Mouse (Mus musculus) activated CD4-positive, CD25-positive, alpha-beta regulatory T cell (primary cell): ENCODE results near the gene Klk1b16. TPM values are rescaled to one million over a fixed set of nuclear protein-coding genes. Genes with fewer than 3 reads are reported as not detected.

Source experiments
- polyA plus RNA-seq, 2 experiments: library from polyadenylated mRNA; unstranded; fragments of 100-300 nt; shearing (Covaris generic); gene quantifications; one replicate each; pipeline ENCODE4 v1.2.1; 2017

Klk1b16 gene
- polyA plus RNA-seq = not detected

DNA sequence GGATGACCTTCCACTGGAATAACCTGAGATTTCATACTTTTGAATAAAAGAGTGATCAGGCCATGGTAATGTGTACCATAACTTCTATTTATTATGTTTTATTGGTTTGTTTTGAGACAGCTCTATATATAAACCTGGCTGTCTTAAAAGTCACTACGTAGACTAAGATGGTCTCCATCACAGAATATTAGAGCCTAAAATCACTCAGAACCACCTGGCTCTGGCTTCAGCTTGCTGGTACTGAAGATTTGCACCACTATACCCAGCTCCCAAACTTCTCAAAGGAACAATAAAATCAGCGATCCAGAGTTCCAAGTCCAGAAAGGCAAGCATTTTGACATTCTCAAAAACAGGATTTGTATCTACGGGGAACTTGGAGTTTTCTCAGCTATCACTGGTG is at the start of gene Klk1b16:
Gene Klk1b16 (plus strand): TSS at position 301 of the 400 bp plus-strand sequence.

DNA sequence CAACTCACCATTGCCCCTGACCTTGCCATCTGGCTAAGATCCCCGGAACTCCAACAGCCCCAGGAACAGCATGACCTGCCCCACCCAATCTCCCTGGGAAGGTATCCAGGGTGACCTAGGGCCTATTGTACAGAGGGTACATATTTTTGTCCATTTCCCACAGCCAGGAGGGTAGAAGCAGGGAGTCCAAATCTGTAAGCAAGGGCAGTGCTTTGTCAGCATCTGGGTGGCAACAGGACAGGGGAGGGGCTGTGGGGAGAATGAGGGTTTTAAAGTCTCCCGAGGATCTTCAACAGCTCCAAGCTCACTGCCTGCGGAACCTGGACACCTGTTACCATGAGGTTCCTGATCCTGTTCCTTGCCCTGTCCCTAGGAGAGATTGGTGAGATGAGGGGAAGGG is 34.5 kb upstream of the Klk1b16 start, which contains the start of gene Klk1b21:
Gene Klk1b21 (plus strand): TSS at position 301 of the 400 bp plus-strand sequence.

DNA sequence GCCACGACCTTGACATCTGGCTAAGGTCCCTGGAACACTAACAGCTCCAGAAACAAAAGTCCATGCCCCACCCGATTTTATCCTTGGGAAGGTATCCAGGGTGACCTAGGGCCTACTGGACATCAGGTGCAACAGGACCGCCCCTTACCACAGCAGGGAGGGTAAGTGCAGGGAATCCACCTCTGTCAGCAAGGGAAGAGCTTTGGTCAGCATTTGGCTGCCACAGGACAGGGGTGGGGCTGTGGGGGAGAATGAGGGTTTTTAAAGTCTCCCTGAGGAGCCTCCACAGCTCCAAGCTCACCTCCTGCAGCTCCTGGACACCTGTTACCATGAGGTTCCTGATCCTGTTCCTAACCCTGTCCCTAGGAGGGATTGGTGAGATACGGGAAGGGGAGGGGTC is 24.2 kb upstream of the Klk1b16 start, which contains the start of gene Klk1b22:
Gene Klk1b22 (plus strand): TSS at position 301 of the 400 bp plus-strand sequence.

DNA sequence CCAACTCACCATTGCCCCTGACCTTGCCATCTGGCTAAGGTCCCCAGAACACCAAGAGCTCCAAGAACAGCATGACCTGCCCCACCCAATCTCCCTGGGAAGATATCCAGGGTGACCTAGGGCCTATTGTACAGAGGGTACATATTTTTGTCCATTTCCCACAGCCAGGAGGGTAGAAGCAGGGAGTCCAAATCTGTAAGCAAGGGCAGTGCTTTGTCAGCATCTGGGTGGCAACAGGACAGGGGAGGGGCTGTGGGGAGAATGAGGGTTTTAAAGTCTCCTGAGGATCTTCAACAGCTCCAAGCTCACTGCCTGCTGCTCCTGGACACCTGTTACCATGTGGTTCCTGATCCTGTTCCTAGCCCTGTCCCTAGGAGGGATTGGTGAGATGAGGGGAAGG is 51.4 kb downstream of the Klk1b16 start, which contains the start of gene Klk1b24:
Gene Klk1b24 (plus strand): TSS at position 301 of the 400 bp plus-strand sequence.

Other genes starting within 250 kb of the Klk1b16 start
- 1 to 10 TPM in 1 of 2 experiments, not detected in 1; 1.6 TPM for gene Klk15, start 203.0 kb upstream of the Klk1b16 start, polyA plus RNA-seq
- not detected for gene Klk1b8, start 186.1 kb upstream of the Klk1b16 start, polyA plus RNA-seq
- gene Klk1b1, start 170.0 kb upstream of the Klk1b16 start, polyA plus RNA-seq = not detected
- 1 to 10 TPM in 1 of 2 experiments, under 1 TPM in 1; 0.31 to 2.0 TPM for gene Klk1b9, start 160.7 kb upstream of the Klk1b16 start, polyA plus RNA-seq
- not detected for gene Klk1b11, start 140.9 kb upstream of the Klk1b16 start, polyA plus RNA-seq
- gene Klk1b26, start 124.6 kb upstream of the Klk1b16 start, polyA plus RNA-seq = not detected
- gene Klk1b27, start 84.5 kb upstream of the Klk1b16 start, polyA plus RNA-seq = 1 to 10 TPM; 1.0 to 3.3 TPM
- not detected for gene Klk1b21, start 34.4 kb upstream of the Klk1b16 start, polyA plus RNA-seq
- not detected for gene Klk1b22, start 24.1 kb upstream of the Klk1b16 start, polyA plus RNA-seq
- gene Klk1b24, start 51.5 kb downstream of the Klk1b16 start, polyA plus RNA-seq = not detected
- not detected for gene Klk1b3, start 61.4 kb downstream of the Klk1b16 start, polyA plus RNA-seq
- not detected for gene Klk1b4, start 70.7 kb downstream of the Klk1b16 start, polyA plus RNA-seq
- not detected for gene Klk1b5, start 79.2 kb downstream of the Klk1b16 start, polyA plus RNA-seq
- gene Klk1, start 88.6 kb downstream of the Klk1b16 start, polyA plus RNA-seq = under 1 TPM in 1 of 2 experiments, not detected in 1; 0.60 TPM
- not detected for gene Gm36864, start 99.4 kb downstream of the Klk1b16 start, polyA plus RNA-seq
- 1 to 10 TPM; 1.1 to 2.5 TPM for gene 1700028J19Rik, start 109.9 kb downstream of the Klk1b16 start, polyA plus RNA-seq
- 100 to 1,000 TPM in 1 of 2 experiments, 10 to 100 TPM in 1; 86.7 to 118 TPM for gene 2410002F23Rik, start 110.0 kb downstream of the Klk1b16 start, polyA plus RNA-seq
- gene Acp4, start 120.6 kb downstream of the Klk1b16 start, polyA plus RNA-seq = not detected
- gene Gm15517, start 124.7 kb downstream of the Klk1b16 start, polyA plus RNA-seq = not detected
- gene Clec11a, start 170.1 kb downstream of the Klk1b16 start, polyA plus RNA-seq = under 1 TPM; 0.14 to 0.81 TPM
- under 1 TPM; 0.02 to 0.10 TPM for gene Shank1, start 173.5 kb downstream of the Klk1b16 start, polyA plus RNA-seq
- not detected for gene Syt3, start 247.3 kb downstream of the Klk1b16 start, polyA plus RNA-seq
- gene 1700008O03Rik, start 249.1 kb downstream of the Klk1b16 start, polyA plus RNA-seq = not detected